ENCODE assay signal across 10 mouse cellular contexts in genomic region chr6:91689231-91689630, GRCm38 (mm10). TPM values are rescaled to one million over a fixed set of nuclear protein-coding genes. Genes with fewer than 3 reads are reported as not detected.
DNase-seq lines count a peak whose midpoint lies in the region; ATAC-seq and TF ChIP-seq lines count a peak whose summit lies in the region.
"Had no signal": no experiment of that assay in that cellular context is flagged by ENCODE, and none has a peak within 500 bp of the region (broad histone marks: within the 10 kb centered on the region; RNA-seq: fewer than 3 reads in every experiment).

No protein-coding gene starts in this region.

- peaks cover 33% of the 10 kb centered on the region for H3K36me3 ChIP-seq in hindbrain, embryonic 10.5 days
- 0 out of 2 replicates have a peak, but pooled peaks cover 4% of the 10 kb centered on the region for H3K36me3 ChIP-seq in hindbrain, postnatal 0 days (ENCODE audit: insufficient read depth, low read length)
- H3K36me3 ChIP-seq in testis, adult 2 months (ENCODE audit: control insufficient read depth, insufficient read depth, low read length) = no peaks in the 10 kb centered on the region

- ATAC-seq in hindbrain, postnatal 0 days = no peak

- TF ChIP-seq POLR2A in testis, adult 2 months (IDR thresholded peaks at IDR 0.05; ENCODE audit: control insufficient read depth, low read depth, low read length) = no peak

- peak; percentile 83 for DNase-seq in adrenal gland, adult 2 months
- DNase-seq in adrenal gland, postnatal 10 days = no peak
- DNase-seq in hindbrain, embryonic 10.5 days (ENCODE audit: low spot score) = no peak
- DNase-seq in hindbrain, postnatal 0 days (ENCODE audit: low spot score) = no peak
- DNase-seq in testis, postnatal 10 days (ENCODE audit: low spot score) = no peak
- DNase-seq in cerebellum, postnatal 10 days = no peak
- no peak for DNase-seq in frontal cortex, postnatal 36 days (ENCODE audit: low spot score in 2 of 2)
- DNase-seq: layer of hippocampus, postnatal 36 days; midbrain, embryonic 14.5 days had no signal

- peaks cover 63% of the 10 kb centered on the region for H3K4me1 ChIP-seq in hindbrain, embryonic 10.5 days (replicated peaks)
- peaks cover 16% of the 10 kb centered on the region for H3K4me1 ChIP-seq in hindbrain, postnatal 0 days (ENCODE audit: insufficient read depth, low read length)
- H3K4me1 ChIP-seq in testis, adult 2 months (ENCODE audit: control insufficient read depth, insufficient read depth, low read length) = peaks cover 12% of the 10 kb centered on the region

- no peak overlapping the region for H3K9ac ChIP-seq in hindbrain, postnatal 0 days (replicated peaks; ENCODE audit: low read length)

- no peak overlapping the region for H3K4me2 ChIP-seq in hindbrain, postnatal 0 days (ENCODE audit: low read depth, low read length)

- H3K9me3 ChIP-seq in hindbrain, embryonic 10.5 days = no peaks in the 10 kb centered on the region
- H3K9me3 ChIP-seq in hindbrain, postnatal 0 days (ENCODE audit: low read length) = no peaks in the 10 kb centered on the region

- no peak overlapping the region for H3K4me3 ChIP-seq in hindbrain, embryonic 10.5 days
- H3K4me3 ChIP-seq in hindbrain, postnatal 0 days (ENCODE audit: low read length) = no peak overlapping the region
- peak overlapping the region; percentile 46 for H3K4me3 ChIP-seq in testis, adult 2 months (ENCODE audit: control insufficient read depth, low read depth, low read length)

- H3K27me3 ChIP-seq in hindbrain, embryonic 10.5 days (ENCODE audit: insufficient read depth, poor library complexity, severe bottlenecking) = no peaks in the 10 kb centered on the region
- H3K27me3 ChIP-seq in hindbrain, postnatal 0 days (ENCODE audit: insufficient read depth, low read length) = no peaks in the 10 kb centered on the region
- no peaks in the 10 kb centered on the region for H3K27me3 ChIP-seq in testis, adult 2 months (ENCODE audit: control insufficient read depth, insufficient read depth, low read length)

- TF ChIP-seq CTCF in hindbrain, postnatal 0 days (IDR thresholded peaks at IDR 0.05; ENCODE audit: low read depth) = no peak
- no peak for TF ChIP-seq CTCF in testis, adult 2 months (IDR thresholded peaks at IDR 0.05; ENCODE audit: control insufficient read depth, insufficient read depth, insufficient replicate concordance, low read depth, low read length)

- H3K27ac ChIP-seq in hindbrain, embryonic 10.5 days = peak overlapping the region; percentile 45; the same call in 1 of the 2 replicates
- H3K27ac ChIP-seq in hindbrain, postnatal 0 days = no peak overlapping the region
- no peak overlapping the region for H3K27ac ChIP-seq in testis, adult 2 months (ENCODE audit: control insufficient read depth, insufficient read depth, low read depth, low read length)

RNA-seq across cellular contexts. Expression of gene Slc6a6, which starts 5.4 kb away (rescaled TPM):
- 100 to 1,000 TPM; 466 to 626 TPM for total RNA-seq in adrenal gland, adult 2 months (2021)
- 570 and 815 TPM in 2 replicates for polyA plus RNA-seq in adrenal gland, adult 2 months (2012; rRNA removed)
- 100 to 1,000 TPM; 175 to 205 TPM for total RNA-seq in adrenal gland, postnatal 10 days (2021)
- 58.9 and 60.0 TPM in 2 replicates for polyA plus RNA-seq in hindbrain, embryonic 10.5 days (2016; fragmentation: Nextera tagmentation; extraction: Ambion mirVana)
- 78.2 and 85.6 TPM in 2 replicates for total RNA-seq in hindbrain, postnatal 0 days (2014; rRNA removed)
- polyA plus RNA-seq in hindbrain, postnatal 0 days (2015; fragmentation: Nextera tagmentation; extraction: Ambion mirVana) = 116 and 119 TPM in 2 replicates
- polyA plus RNA-seq in testis, adult 2 months (2012; rRNA removed) = 108 and 114 TPM in 2 replicates
